Mouse (Mus musculus) erythroblast, embryonic 14.5 days (primary cell): Measurements from ENCODE around the gene Gnb1.

Experiments
- GATA1 ChIP-seq: IDR thresholded peaks from 2 replicates; pipeline ENCODE4 v1.6.1; 2012; ENCODE audit warnings: low read length, inconsistent platforms, mixed read lengths
- TAL1 ChIP-seq: IDR thresholded peaks from 3 replicates; pipeline ENCODE4 v1.6.1; 2012; ENCODE audit warnings: low read length, inconsistent platforms, mixed read lengths

DNA sequence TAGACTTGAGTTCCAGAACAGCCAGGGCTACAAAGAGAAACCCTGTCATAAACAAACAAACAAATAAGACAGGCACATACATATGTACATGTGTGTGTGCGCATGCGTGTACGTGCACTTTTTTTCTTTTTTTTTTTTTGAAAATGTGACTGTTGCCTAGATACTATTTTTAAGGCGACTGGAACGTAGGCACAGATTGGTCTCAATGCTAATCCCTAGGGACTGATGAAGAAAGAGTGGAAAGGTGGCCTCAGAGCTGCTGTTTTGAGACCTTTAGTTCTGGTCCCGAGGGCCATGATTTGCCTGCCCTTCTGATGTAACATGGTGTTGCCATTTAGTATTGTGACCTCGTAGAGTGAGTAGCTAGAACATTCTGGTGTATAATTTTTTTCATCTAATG lies 58.8 kb downstream of the Gnb1 start:
- no peak for TF ChIP-seq GATA1
- TF ChIP-seq TAL1: no peak
